Mouse (Mus musculus): Measurements from ENCODE around the gene Mrpl53. TPM values are rescaled to one million over a fixed set of nuclear protein-coding genes. Genes with fewer than 3 reads are reported as not detected.

The Mrpl53 gene
- polyA plus RNA-seq, 1 experiment, result 78.7 TPM

DNA sequence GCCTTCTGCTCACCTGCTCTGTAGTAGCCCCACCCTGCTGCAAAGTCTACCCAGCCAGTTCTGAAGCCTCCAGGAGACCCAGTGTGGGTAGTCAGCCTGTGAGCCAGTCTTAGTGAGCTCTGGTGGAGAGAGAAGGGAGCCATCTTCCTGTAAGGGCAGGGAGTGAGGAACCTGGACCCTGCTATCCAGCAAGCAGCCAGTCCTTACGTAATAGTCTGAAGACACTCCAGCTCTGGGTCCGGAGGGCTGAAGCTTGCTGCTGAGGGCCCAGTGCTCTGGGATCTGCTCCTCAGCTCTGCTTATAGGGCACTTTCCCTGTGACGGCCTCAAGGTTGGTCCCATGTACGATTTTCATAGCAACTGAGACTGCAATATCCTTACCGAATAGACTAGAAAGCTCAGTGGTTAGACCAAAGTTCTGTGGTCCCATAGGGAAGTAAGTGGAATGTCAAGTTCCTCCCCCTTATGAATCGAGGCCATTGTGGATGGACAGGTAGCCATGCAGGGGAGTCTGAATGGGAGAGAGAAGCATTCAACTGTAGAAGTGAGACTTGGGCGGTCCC lies 26.2 kb downstream of the Mrpl53 start, which contains the start of gene Rtkn:
Gene Rtkn (plus strand): TSS at position 513 of the 563 bp plus-strand sequence.
- Histone ChIP-seq H3K36me3 (replicated peaks; ENCODE audit: low read length) (no peaks in the 10 kb centered on the region), H3K4me3 (replicated peaks) (peak within 1 kb of the TSS; percentile 94), H3K4me1 (peaks cover 69% of the 10 kb centered on the region), H3K27me3 (replicated peaks) (peaks cover 2% of the 10 kb centered on the region), H3K9me3 (no peaks in the 10 kb centered on the region)
- TF ChIP-seq GATA1 (IDR thresholded peaks at IDR 0.05; ENCODE audit: borderline replicate concordance, low read length), result no peak
- TF ChIP-seq FLI1 (IDR thresholded peaks at IDR 0.05; ENCODE audit: low read length), result no peak

DNA sequence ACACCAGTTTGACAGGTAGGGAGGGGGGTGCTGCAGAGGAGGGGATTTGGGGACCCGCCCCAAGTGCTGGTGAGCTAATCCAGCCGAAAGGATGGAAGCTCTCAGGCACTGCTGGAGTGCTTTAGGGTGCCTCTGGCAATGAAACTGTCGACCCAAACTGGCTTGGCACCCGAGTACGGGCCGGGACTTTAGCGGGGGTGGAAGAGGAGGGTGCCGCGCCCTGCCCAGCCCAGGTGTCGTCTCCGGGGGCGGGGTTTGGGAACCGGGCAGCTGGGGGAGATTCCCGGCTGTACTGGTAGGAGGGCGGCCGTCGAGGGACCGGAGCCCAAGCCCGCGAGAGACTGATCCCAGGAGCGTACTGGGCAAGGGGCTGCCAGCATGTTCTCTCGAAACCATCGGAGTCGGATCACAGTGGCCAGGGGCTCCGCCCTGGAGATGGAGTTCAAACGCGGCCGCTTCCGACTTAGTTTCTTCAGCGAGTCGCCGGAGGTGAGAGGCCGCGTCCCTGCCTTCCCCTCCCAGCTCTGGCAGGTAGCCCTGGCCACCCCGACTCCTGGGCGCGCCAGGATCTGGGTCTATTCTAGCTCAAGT lies 26.8 kb downstream of the Mrpl53 start:
- Histone ChIP-seq H3K4me3 (replicated peaks) (peak overlapping the region; percentile 94), H3K4me1 (peaks cover 67% of the 10 kb centered on the region), H3K27me3 (replicated peaks) (peaks cover 3% of the 10 kb centered on the region), H3K36me3 (replicated peaks; ENCODE audit: low read length) (no peaks in the 10 kb centered on the region), H3K9me3 (no peaks in the 10 kb centered on the region)
- TF ChIP-seq FLI1 (IDR thresholded peaks at IDR 0.05; ENCODE audit: low read length), result no peak
- TF ChIP-seq GATA1 (IDR thresholded peaks at IDR 0.05; ENCODE audit: borderline replicate concordance, low read length), result no peak

DNA sequence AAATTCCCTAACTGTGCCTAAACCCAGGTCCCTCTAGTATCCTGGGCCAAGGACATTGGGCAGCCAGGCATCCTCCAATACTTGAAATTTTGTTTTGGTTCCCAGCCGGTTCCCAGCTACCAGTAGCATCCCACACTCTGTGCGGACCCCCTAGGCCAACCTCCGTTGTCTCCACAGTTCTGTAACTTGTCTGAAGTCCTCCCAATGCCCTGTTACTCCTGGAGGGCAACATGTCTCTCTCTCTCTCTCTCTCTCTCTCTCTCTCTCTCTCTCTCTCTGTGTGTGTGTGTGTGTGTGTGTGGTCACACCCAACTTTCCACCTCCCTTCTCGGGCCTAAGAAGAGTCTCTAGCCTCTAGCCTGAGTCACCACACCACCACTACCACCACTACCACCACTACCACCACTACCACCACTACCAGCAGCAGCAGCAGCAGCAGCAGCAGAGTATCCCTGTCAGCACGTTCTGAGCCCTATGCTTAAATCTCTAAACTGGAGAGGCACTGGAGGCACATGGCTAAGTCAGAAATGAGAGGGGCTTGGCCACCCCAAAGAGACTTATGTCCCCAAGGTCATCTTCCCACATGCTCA lies 27.5 kb downstream of the Mrpl53 start:
- Histone ChIP-seq H3K27me3 (replicated peaks) (peaks cover 6% of the 10 kb centered on the region), H3K4me3 (replicated peaks) (peak overlapping the region; percentile 94), H3K36me3 (replicated peaks; ENCODE audit: low read length) (no peaks in the 10 kb centered on the region), H3K4me1 (peaks cover 65% of the 10 kb centered on the region), H3K9me3 (no peaks in the 10 kb centered on the region)
- TF ChIP-seq FLI1 (IDR thresholded peaks at IDR 0.05; ENCODE audit: low read length) (no peak), GATA1 (IDR thresholded peaks at IDR 0.05; ENCODE audit: borderline replicate concordance, low read length) (no peak)

DNA sequence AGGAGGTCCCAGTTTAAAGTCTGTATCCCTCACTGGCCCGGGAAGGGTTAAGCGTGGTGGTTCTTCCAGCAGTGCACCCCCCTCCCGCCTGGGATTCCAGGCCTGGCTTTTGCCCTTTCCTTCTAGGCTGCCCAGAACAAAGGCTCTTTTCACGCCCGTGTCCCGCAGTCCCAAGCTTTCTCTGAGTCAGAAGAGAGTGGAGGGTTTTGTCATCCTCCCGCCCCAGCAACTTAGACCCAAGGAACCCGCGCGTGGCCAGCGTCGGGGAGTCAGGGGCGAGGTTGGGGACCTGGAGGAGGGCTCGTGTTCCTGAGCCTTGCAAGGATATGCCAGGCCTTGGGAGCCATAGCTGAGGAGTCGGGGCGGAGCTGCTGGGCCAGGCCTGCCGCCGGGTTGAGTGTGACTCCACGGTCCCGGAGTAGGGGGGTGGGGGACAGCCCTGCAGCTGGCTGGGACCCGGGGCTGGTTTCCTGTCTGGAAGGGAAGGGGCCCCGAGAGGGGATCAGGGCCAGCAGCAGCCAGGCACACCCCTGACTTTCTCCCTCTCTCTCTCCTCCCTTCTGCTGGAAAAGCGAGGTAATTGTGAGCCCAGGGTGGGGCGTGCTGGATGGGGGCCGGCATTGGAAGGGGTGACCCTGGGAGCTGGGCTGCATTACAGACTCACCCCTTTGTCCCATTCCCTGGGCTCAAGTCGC lies 28.2 kb downstream of the Mrpl53 start:
- no peaks in the 10 kb centered on the region for H3K36me3 ChIP-seq (replicated peaks; ENCODE audit: low read length)
- peak overlapping the region; percentile 94 for H3K4me3 ChIP-seq (replicated peaks)
- TF ChIP-seq GATA1 (IDR thresholded peaks at IDR 0.05; ENCODE audit: borderline replicate concordance, low read length) (no peak), FLI1 (IDR thresholded peaks at IDR 0.05; ENCODE audit: low read length) (no peak)
- no peaks in the 10 kb centered on the region for H3K9me3 ChIP-seq
- H3K27me3 ChIP-seq (replicated peaks), result peaks cover 10% of the 10 kb centered on the region
- H3K4me1 ChIP-seq, result peaks cover 65% of the 10 kb centered on the region

DNA sequence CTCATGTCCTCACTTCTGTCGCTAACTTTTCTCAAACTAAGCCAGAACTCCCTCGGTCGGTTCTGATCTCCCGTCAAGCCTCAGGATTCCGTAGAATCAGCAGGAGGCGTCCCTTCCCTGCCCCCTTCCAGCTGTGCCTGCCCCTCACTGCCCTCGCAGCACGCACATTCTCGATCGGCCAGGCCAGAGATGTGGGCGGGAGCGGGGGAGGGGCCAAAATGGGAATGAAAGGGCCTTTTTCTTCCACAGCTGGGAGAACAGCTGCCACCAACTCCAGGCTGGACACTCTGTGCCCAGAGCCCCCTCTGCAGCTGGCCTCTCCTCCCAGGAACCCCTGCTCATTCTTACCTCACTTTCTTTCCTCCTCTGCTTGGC lies 28.7 kb downstream of the Mrpl53 start:
- H3K4me3 ChIP-seq (replicated peaks), result peak overlapping the region; percentile 94
- H3K27me3 ChIP-seq (replicated peaks), result peaks cover 15% of the 10 kb centered on the region
- peaks cover 68% of the 10 kb centered on the region for H3K4me1 ChIP-seq
- no peak for TF ChIP-seq FLI1 (IDR thresholded peaks at IDR 0.05; ENCODE audit: low read length)
- no peak for TF ChIP-seq GATA1 (IDR thresholded peaks at IDR 0.05; ENCODE audit: borderline replicate concordance, low read length)
- no peaks in the 10 kb centered on the region for H3K9me3 ChIP-seq
- no peaks in the 10 kb centered on the region for H3K36me3 ChIP-seq (replicated peaks; ENCODE audit: low read length)

DNA sequence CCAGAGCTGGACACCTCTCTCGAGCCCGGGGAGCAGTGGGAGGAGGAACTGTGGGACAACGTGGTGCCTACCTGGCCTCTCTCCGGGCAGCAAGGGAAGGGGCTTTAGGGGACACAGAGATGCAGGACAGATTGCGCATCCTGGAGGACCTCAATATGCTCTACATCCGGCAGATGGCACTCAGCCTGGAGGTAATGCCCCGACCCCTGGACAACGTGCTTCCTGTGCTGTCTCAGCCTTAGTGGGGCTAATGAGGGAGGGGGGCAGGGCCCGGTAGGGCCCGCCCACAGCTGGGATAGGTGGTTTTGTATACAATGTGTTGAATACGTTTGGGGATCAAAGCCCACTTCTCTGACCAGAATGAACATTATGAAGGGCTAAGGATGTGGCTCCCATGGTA lies 29.2 kb downstream of the Mrpl53 start:
- Histone ChIP-seq H3K4me1 (peaks cover 73% of the 10 kb centered on the region), H3K36me3 (replicated peaks; ENCODE audit: low read length) (no peaks in the 10 kb centered on the region), H3K4me3 (replicated peaks) (peak overlapping the region; percentile 94), H3K27me3 (replicated peaks) (peaks cover 18% of the 10 kb centered on the region), H3K9me3 (no peaks in the 10 kb centered on the region)
- no peak for TF ChIP-seq FLI1 (IDR thresholded peaks at IDR 0.05; ENCODE audit: low read length)
- no peak for TF ChIP-seq GATA1 (IDR thresholded peaks at IDR 0.05; ENCODE audit: borderline replicate concordance, low read length)

DNA sequence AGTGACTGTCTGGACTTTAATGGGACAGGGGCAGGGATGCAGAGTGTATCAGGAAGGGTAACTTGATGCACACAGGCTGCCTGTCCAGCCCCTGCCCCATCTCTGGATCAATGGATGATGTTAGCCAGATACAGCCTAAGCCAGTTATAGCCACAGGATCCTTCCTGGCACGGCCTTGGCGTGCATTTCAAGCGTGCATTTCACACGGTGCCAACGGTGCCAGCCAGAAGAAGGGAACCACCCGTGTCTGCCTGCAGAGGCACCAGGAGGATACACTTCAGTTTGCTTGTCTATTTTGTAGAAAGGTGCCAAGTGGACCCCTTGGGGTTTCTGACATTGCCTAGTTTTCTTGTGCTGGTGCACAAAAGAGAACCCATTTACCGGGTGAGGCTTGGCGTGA lies 31.2 kb downstream of the Mrpl53 start:
- Histone ChIP-seq H3K4me3 (replicated peaks) (no peak overlapping the region), H3K27me3 (replicated peaks) (peaks cover 18% of the 10 kb centered on the region), H3K36me3 (replicated peaks; ENCODE audit: low read length) (no peaks in the 10 kb centered on the region), H3K9me3 (no peaks in the 10 kb centered on the region), H3K4me1 (peaks cover 69% of the 10 kb centered on the region)
- TF ChIP-seq FLI1 (IDR thresholded peaks at IDR 0.05; ENCODE audit: low read length), result no peak
- TF ChIP-seq GATA1 (IDR thresholded peaks at IDR 0.05; ENCODE audit: borderline replicate concordance, low read length), result no peak

DNA sequence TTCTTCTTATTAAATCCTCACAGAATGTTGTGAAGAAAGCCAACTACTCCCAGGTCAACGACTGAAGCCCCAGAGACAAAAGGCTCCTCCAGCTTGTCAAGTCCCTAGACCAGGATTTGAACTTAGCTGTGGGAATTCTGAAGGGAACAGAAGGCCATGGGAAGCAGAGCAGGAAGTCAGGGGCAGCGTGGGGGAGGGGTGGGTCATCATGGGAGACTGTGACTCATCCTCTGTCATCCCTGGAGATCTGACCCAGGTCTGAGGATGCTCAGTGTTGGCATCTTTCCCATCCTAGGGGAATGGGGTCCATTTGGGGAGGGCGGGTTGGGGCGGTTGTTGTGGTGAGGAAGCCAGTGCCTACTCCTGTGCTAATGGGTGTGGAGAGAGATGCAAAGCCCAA lies 32.8 kb downstream of the Mrpl53 start:
- Histone ChIP-seq H3K36me3 (replicated peaks; ENCODE audit: low read length) (no peaks in the 10 kb centered on the region), H3K4me1 (peaks cover 69% of the 10 kb centered on the region), H3K9me3 (no peaks in the 10 kb centered on the region), H3K4me3 (replicated peaks) (no peak overlapping the region), H3K27me3 (replicated peaks) (peaks cover 18% of the 10 kb centered on the region)
- TF ChIP-seq GATA1 (IDR thresholded peaks at IDR 0.05; ENCODE audit: borderline replicate concordance, low read length), result no peak
- no peak for TF ChIP-seq FLI1 (IDR thresholded peaks at IDR 0.05; ENCODE audit: low read length)

DNA sequence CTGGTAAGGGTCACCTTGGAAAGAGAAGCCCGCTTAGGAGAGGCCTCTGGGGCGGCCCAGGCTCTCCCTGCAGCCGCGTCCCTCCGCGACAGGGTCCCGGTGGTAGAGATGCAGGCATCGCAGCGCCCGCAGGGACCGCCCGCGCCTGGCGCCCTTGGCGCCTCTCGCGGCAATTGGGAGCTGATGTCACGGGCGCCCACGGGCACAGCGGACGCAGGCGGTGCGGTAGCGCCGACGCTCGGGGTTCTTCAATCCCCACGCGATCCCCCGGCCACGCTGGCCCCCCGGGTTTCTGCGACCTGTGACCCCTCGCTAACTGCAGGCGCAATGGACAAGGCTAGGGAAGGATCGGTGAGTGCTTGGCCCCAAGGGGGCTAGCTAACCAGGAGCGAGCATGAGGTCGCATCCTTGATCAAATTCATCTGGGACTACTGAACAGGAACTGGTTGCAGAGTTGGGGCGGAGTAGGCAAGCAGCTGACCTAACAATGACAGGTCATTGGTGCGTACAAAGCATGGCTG lies 33.4 kb downstream of the Mrpl53 start:
- H3K4me3 ChIP-seq (replicated peaks), result peak overlapping the region; percentile 46
- H3K27me3 ChIP-seq (replicated peaks), result peaks cover 23% of the 10 kb centered on the region

More for the DNA sequence above, 33.4 kb downstream of the Mrpl53 start:
- no peak for TF ChIP-seq GATA1 (IDR thresholded peaks at IDR 0.05; ENCODE audit: borderline replicate concordance, low read length)
- TF ChIP-seq FLI1 (IDR thresholded peaks at IDR 0.05; ENCODE audit: low read length), result no peak
- Histone ChIP-seq H3K4me1 (peaks cover 69% of the 10 kb centered on the region), H3K9me3 (no peaks in the 10 kb centered on the region), H3K36me3 (replicated peaks; ENCODE audit: low read length) (peaks cover 5% of the 10 kb centered on the region)

Data from megakaryocyte, embryonic 14.5 days (primary cell).